Mouse (Mus musculus): ENCODE results near the gene Atg9a.

DNA sequence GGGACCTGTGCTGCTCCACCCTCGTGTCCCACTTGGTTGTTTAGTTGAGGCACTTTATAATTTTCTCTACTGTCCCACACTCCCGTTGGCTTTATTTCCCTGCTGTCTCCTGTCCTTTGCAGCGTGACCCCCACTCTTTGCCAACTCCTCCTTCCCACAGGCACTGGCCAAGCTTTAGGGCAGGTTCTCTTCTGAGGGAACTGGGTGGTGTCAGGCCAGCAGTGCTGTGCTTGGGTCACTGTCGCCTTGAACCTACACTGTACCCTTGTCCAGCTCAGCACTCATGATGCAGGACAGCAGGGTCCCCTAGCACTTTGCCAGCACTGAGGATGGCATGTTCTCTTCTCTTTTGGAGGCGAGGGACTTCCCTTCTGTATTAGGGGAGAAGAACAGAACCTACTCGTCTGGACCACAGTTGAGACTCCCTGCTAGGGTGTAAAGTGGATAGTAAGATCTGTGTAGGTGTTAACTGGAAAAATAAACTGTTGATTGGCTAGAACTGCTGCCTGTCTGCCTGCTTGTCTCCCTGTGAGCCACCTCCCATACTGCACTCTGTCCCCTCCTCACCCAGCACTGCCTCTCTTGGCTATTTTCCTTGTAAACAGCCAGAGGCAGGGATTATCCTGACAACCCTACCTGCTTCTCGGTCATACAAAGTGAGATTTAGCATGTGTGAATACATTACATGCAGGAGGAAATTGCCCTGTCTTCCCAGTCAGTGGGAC, 44.4 kb downstream of the Atg9a start:
- TF ChIP-seq POLR2A (IDR thresholded peaks at IDR 0.05; ENCODE audit: extremely low read depth, insufficient read depth, low read length) (no peak), CTCF (IDR thresholded peaks at IDR 0.05; ENCODE audit: low read depth, low read length) (no peak)
